Mouse (Mus musculus): ENCODE measurements around the gene BC048507.

DNA sequence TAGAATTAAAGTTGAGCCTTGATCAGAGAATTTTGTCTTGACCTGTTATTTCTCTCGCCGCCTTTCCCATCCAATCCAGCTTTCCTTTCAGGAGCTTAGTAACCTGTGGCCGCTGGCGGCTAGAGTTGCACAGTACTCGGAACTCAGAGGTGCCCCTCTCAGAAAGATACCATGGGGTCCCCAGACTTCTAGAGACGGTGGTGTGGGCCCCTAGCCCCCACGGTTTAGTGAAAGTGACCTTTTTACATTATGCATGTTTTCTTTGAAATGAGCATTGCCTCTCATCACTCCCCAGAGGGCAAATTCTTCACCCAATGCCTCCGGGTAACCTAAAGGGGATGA, 18.3 kb upstream of the BC048507 start:
- TF ChIP-seq POLR2A (IDR thresholded peaks at IDR 0.05; ENCODE audit: low read depth, low read length) (no peak), CTCF (conservative IDR thresholded peaks at IDR 0.05; ENCODE audit: insufficient read depth, insufficient read length, low read depth, low read length) (no peak)
